27 mouse cellular contexts compared by ENCODE assay signal in genomic region chr8:85441564-85441963, GRCm38 (mm10). TPM values are rescaled to one million over a fixed set of nuclear protein-coding genes. Genes with fewer than 3 reads are reported as not detected.
A peak's percentile ranks its signal among the peaks of the same experiment; 100 is the strongest.
DNase-seq lines count a peak whose midpoint lies in the region; TF ChIP-seq lines count a peak whose summit lies in the region.
"Had no signal": no experiment of that assay in that cellular context is flagged by ENCODE, and none has a peak within 500 bp of the region (broad histone marks: within the 10 kb centered on the region; RNA-seq: fewer than 3 reads in every experiment).

No protein-coding gene starts in this region.

- WGBS in kidney, adult 2 months, result 66% methylated on average over 5 of the region's 5 CpGs
- WGBS in lung, adult 2 months, result 75% methylated on average over 5 of the region's 5 CpGs

- DNase-seq in kidney, adult 2 months, result peak; percentile 41
- DNase-seq in kidney, postnatal 4 days, result no peak
- DNase-seq in ES-E14 (ENCODE audit: low read depth, low spot score) (peak; percentile 93), ZHBTc4 (ENCODE audit: low read depth, low spot score) (peak; percentile 94)
- no peak for DNase-seq in left cerebral cortex, adult 11 months (ENCODE audit: low spot score)
- no peak for DNase-seq in lung, adult 2 months
- DNase-seq: adrenal gland, postnatal 10 days; adrenal gland, postnatal 36 days; B cell, adult 2 months; cerebellum, adult 18-20 months; cerebellum, adult 9-10 months; cerebellum, postnatal 14 days; gastrocnemius, postnatal 10 days; gastrocnemius, postnatal 36 days; heart, adult 2 months; heart, postnatal 14 days; heart, postnatal 4 days had no signal

- in situ Hi-C loops in ES-E14 (cut with MboI; ENCODE audit: low sequenced_read_pairs in 2 of 2, unreplicated experiment in 2 of 2), result no loop called here

- no peak for TF ChIP-seq CTCF in kidney, adult 2 months (conservative IDR thresholded peaks at IDR 0.05; ENCODE audit: insufficient read depth, insufficient read length, low read depth, low read length)
- TF ChIP-seq CTCF in ES-Bruce4 (IDR thresholded peaks at IDR 0.05; ENCODE audit: low read depth, low read length), result no peak
- TF ChIP-seq CTCF in lung, adult 2 months (IDR thresholded peaks at IDR 0.05; ENCODE audit: insufficient read depth, low read length), result no peak

- no peak for TF ChIP-seq POLR2A in kidney, adult 2 months (IDR thresholded peaks at IDR 0.05; ENCODE audit: low read depth, low read length)
- TF ChIP-seq POLR2A in ES-Bruce4 (IDR thresholded peaks at IDR 0.05; ENCODE audit: insufficient read depth, low read length), result no peak
- TF ChIP-seq POLR2A in lung, adult 2 months (IDR thresholded peaks at IDR 0.05; ENCODE audit: borderline replicate concordance, extremely low read depth, low read depth, low read length), result no peak

- TF ChIP-seq EP300 in ES-Bruce4 (IDR thresholded peaks at IDR 0.05; ENCODE audit: insufficient read depth, low read depth, low read length), result peak; percentile 93

- H3K36me3 ChIP-seq in kidney, adult 2 months (ENCODE audit: control insufficient read depth, insufficient read depth, low read length), result no peaks in the 10 kb centered on the region
- no peaks in the 10 kb centered on the region for H3K36me3 ChIP-seq in ES-Bruce4 (ENCODE audit: control insufficient read depth, insufficient read depth, low read length, poor library complexity, severe bottlenecking)
- no peaks in the 10 kb centered on the region for H3K36me3 ChIP-seq in ES-E14 (ENCODE audit: control insufficient read depth, insufficient read depth, low read length, poor library complexity, severe bottlenecking)
- H3K36me3 ChIP-seq: forebrain, embryonic 10.5 days; G1E; heart, embryonic 10.5 days; heart, embryonic 13.5 days had no signal

- H3K9me3 ChIP-seq in ES-Bruce4 (replicated peaks; ENCODE audit: control insufficient read depth, insufficient read depth, low read length, poor library complexity, severe bottlenecking) (0 out of 2 replicates have a peak, but pooled peaks cover 2% of the 10 kb centered on the region), ES-E14 (ENCODE audit: control insufficient read depth, insufficient read depth, low read depth, low read length) (no peaks in the 10 kb centered on the region)
- H3K9me3 ChIP-seq: forebrain, embryonic 10.5 days; forebrain, embryonic 13.5 days; G1E; heart, embryonic 10.5 days; heart, embryonic 13.5 days had no signal

- H3K9ac ChIP-seq in ES-Bruce4 (ENCODE audit: low read depth, poor library complexity, severe bottlenecking) (no peak overlapping the region), ES-E14 (ENCODE audit: insufficient read depth, low read depth, low read length, poor library complexity, severe bottlenecking) (no peak overlapping the region)
- H3K9ac ChIP-seq: forebrain, embryonic 13.5 days; heart, embryonic 13.5 days; hindbrain, embryonic 14.5 days had no signal

- no peaks in the 10 kb centered on the region for H3K27me3 ChIP-seq in kidney, adult 2 months (replicated peaks; ENCODE audit: control insufficient read depth, insufficient read depth, low read length)
- peaks cover 2% of the 10 kb centered on the region; the same call in 1 of the 2 replicates for H3K27me3 ChIP-seq in ES-Bruce4 (ENCODE audit: control insufficient read depth, insufficient read depth, low read length, poor library complexity, severe bottlenecking)
- H3K27me3 ChIP-seq: CH12.LX; forebrain, embryonic 13.5 days; heart, embryonic 13.5 days; Patski had no signal

- no peak overlapping the region for H3K27ac ChIP-seq in kidney, adult 2 months (ENCODE audit: insufficient read depth, low read depth, low read length)
- 0 out of 2 replicates have a peak overlapping the region, but pooled peaks have one; percentile 22 for H3K27ac ChIP-seq in ES-Bruce4 (ENCODE audit: insufficient read depth, low read length)
- H3K27ac ChIP-seq in ES-E14 (ENCODE audit: insufficient read depth, low read depth, low read length, poor library complexity, severe bottlenecking), result no peak overlapping the region; the same call in 1 of the 2 replicates
- H3K27ac ChIP-seq: forebrain, embryonic 10.5 days; forebrain, embryonic 13.5 days; heart, adult 2 months; heart, embryonic 10.5 days; heart, embryonic 13.5 days; hindbrain, embryonic 14.5 days; hindbrain, postnatal 0 days had no signal

- no peaks in the 10 kb centered on the region for H3K4me1 ChIP-seq in kidney, adult 2 months (ENCODE audit: control insufficient read depth, insufficient read depth, low read length)
- H3K4me1 ChIP-seq in ES-Bruce4 (ENCODE audit: control insufficient read depth, insufficient read depth, low read length) (no peaks in the 10 kb centered on the region), ES-E14 (ENCODE audit: control insufficient read depth in 2 of 2, insufficient read depth in 2 of 2, low read length in 2 of 2, poor library complexity in 1 of 2) (peaks cover 7 to 13% of the 10 kb centered on the region in 2 experiments; a peak in 3 of 4 replicates)
- H3K4me1 ChIP-seq in lung, adult 2 months (ENCODE audit: control insufficient read depth, insufficient read depth, low read length), result no peaks in the 10 kb centered on the region
- H3K4me1 ChIP-seq: heart, embryonic 10.5 days; heart, embryonic 13.5 days had no signal

- H3K4me3 ChIP-seq in kidney, adult 2 months (ENCODE audit: insufficient read depth, low read depth, low read length), result no peak overlapping the region
- H3K4me3 ChIP-seq in ES-Bruce4 (ENCODE audit: low read depth, low read length) (no peak overlapping the region), ES-E14 (ENCODE audit: insufficient read depth in 1 of 2, low read depth in 1 of 2, low read length in 2 of 2, poor library complexity in 1 of 2, severe bottlenecking in 1 of 2) (no peak overlapping the region)
- no peak overlapping the region for H3K4me3 ChIP-seq in lung, adult 2 months (replicated peaks; ENCODE audit: extremely low read depth, low read depth, low read length)
- H3K4me3 ChIP-seq: forebrain, embryonic 10.5 days; forebrain, embryonic 13.5 days; heart, adult 2 months; heart, embryonic 10.5 days; heart, embryonic 13.5 days had no signal

TF ChIP-seq in ES-E14, 5 proteins besides CTCF, POLR2A, EP300 and RAD21:
- no peak; the same call in none of the 2 replicates for TF ChIP-seq CHD2 (IDR thresholded peaks at IDR 0.05; ENCODE audit: low read depth, low read length)
- TF ChIP-seq ZNF384 (IDR thresholded peaks at IDR 0.05; ENCODE audit: low read depth, low read length), result no peak
- peak; percentile 81 for TF ChIP-seq MAFK (IDR thresholded peaks at IDR 0.05; ENCODE audit: insufficient read depth, low read depth, low read length)
- TF ChIP-seq ZC3H11A (IDR thresholded peaks at IDR 0.05; ENCODE audit: borderline replicate concordance, low read depth, low read length), result no peak
- TF ChIP-seq HCFC1 (IDR thresholded peaks at IDR 0.05; ENCODE audit: borderline replicate concordance, insufficient read depth, low read length), result no peak
TF ChIP-seq in ES-E14: peak in this region for 1.

RNA-seq across cellular contexts. Expression of gene 4921524J17Rik, which starts 8.9 kb away (rescaled TPM):
- polyA plus RNA-seq in kidney, adult 2 months (2012; rRNA removed), result 4.2 and 6.9 TPM in 2 replicates
- polyA plus RNA-seq in ES-Bruce4 (2011; ENCODE audit: insufficient read depth, insufficient read length, low read depth, missing spikeins), result 56.8 and 57.7 TPM in 2 replicates
- 15.0 and 19.5 TPM in 2 replicates for total RNA-seq in ES-E14 (2012; rRNA removed)
- polyA plus RNA-seq in lung, adult 2 months (2012; rRNA removed), result 4.1 and 5.5 TPM in 2 replicates

RNA-seq across cellular contexts. Expression of gene Gpt2, which starts 50.8 kb away (rescaled TPM):
- 51.5 and 55.9 TPM in 2 replicates for polyA plus RNA-seq in kidney, adult 2 months (2012; rRNA removed)
- polyA plus RNA-seq in ES-Bruce4 (2011; ENCODE audit: insufficient read depth, insufficient read length, low read depth, missing spikeins), result 29.1 and 31.1 TPM in 2 replicates
- 31.9 and 46.4 TPM in 2 replicates for total RNA-seq in ES-E14 (2012; rRNA removed)
- polyA plus RNA-seq in lung, adult 2 months (2012; rRNA removed), result 9.6 and 16.4 TPM in 2 replicates
- polyA plus RNA-seq: G1E had no signal

RNA-seq across cellular contexts. Expression of gene Mylk3, which starts 55.4 kb away (rescaled TPM):
- polyA plus RNA-seq in kidney, adult 2 months (2012; rRNA removed), result 0.62 and 0.77 TPM in 2 replicates
- 0.58 TPM in 1 of 2 replicates, not detected in the other for polyA plus RNA-seq in ES-Bruce4 (2011; ENCODE audit: insufficient read depth, insufficient read length, low read depth, missing spikeins)
- 0.11 and 0.22 TPM in 2 replicates for total RNA-seq in ES-E14 (2012; rRNA removed)
- 2.2 and 7.2 TPM in 2 replicates for polyA plus RNA-seq in lung, adult 2 months (2012; rRNA removed)
- polyA plus RNA-seq: Patski had no signal

Comparison
In these comparisons a context has a peak if more than half of its experiments do, and no peak if none do; other contexts are left out.
1. DNase-seq: peak in kidney, adult 2 months (single experiment), ES-E14 (single experiment) and ZHBTc4 (single experiment); none in kidney, postnatal 4 days (0 of 2), left cerebral cortex, adult 11 months (single experiment) and lung, adult 2 months (single experiment).